ENCODE assay signal across 23 mouse cellular contexts in the genomic region with DNA sequence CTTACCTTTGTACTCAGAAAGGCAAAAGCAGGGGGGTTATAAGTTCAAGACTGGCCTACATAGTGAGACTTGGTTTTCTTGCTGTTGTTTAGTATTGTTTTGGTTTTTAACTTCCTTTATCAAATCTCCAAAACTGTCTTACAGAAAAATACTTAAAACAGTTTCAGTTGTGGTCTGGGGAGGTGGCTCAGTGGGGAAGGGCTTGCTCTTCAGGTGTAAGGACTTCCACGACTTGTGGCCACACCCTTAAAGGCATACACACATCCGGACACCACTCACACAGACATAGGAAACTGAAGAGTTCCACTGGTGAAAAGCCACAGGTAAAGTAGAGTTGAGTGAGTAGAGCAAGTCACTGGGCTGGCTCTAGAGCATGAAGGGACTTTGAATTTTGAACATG.
"Had no signal": no experiment of that assay in that cellular context is flagged by ENCODE, and none has a peak within 500 bp of the region (broad histone marks: within the 10 kb centered on the region; RNA-seq: fewer than 3 reads in every experiment).

No protein-coding gene starts in this region.

- ATAC-seq: liver, embryonic 12.5 days had no signal

- H3K27me3 ChIP-seq: limb, embryonic 13.5 days; liver, embryonic 12.5 days; liver, embryonic 15.5 days; lung, embryonic 15.5 days; neural tube, embryonic 12.5 days; neural tube, embryonic 15.5 days; stomach, embryonic 15.5 days had no signal

- H3K4me1 ChIP-seq: limb, embryonic 10.5 days; limb, embryonic 13.5 days; liver, embryonic 12.5 days; liver, embryonic 15.5 days; lung, embryonic 15.5 days; neural tube, embryonic 12.5 days; neural tube, embryonic 15.5 days; stomach, embryonic 15.5 days had no signal

- H3K27ac ChIP-seq: kidney, postnatal 0 days; left cerebral cortex, adult 2 months; limb, embryonic 10.5 days; limb, embryonic 13.5 days; liver, embryonic 12.5 days; liver, embryonic 15.5 days; lung, embryonic 15.5 days; neural tube, embryonic 12.5 days; neural tube, embryonic 15.5 days; stomach, embryonic 15.5 days had no signal

- H3K9ac ChIP-seq: limb, embryonic 13.5 days; liver, embryonic 12.5 days; liver, embryonic 15.5 days; lung, embryonic 15.5 days; neural tube, embryonic 12.5 days; neural tube, embryonic 15.5 days; stomach, embryonic 15.5 days had no signal

- DNase-seq: kidney, adult 18-20 months; kidney, postnatal 25 days; layer of hippocampus, postnatal 36 days; liver; lung, adult 18-20 months; lung, postnatal 10 days; lung, postnatal 4 days; midbrain, embryonic 14.5 days; retina, postnatal 1 day; right cerebral cortex, postnatal 25 days; spleen, adult 18-20 months; thymus, postnatal 36 days had no signal

- H3K36me3 ChIP-seq: liver, embryonic 12.5 days; liver, embryonic 15.5 days; lung, embryonic 15.5 days; neural tube, embryonic 12.5 days; neural tube, embryonic 15.5 days; stomach, embryonic 15.5 days had no signal

- H3K4me3 ChIP-seq: left cerebral cortex, adult 2 months; limb, embryonic 10.5 days; limb, embryonic 13.5 days; liver, embryonic 12.5 days; liver, embryonic 15.5 days; lung, embryonic 15.5 days; neural tube, embryonic 12.5 days; neural tube, embryonic 15.5 days; stomach, embryonic 15.5 days had no signal

- H3K9me3 ChIP-seq: limb, embryonic 10.5 days; limb, embryonic 13.5 days; liver, embryonic 12.5 days; liver, embryonic 15.5 days; lung, embryonic 15.5 days; neural tube, embryonic 12.5 days; neural tube, embryonic 15.5 days; stomach, embryonic 15.5 days had no signal

- H3K4me2 ChIP-seq: limb, embryonic 13.5 days; liver, embryonic 12.5 days; liver, embryonic 15.5 days; lung, embryonic 15.5 days; midbrain, embryonic 11.5 days; neural tube, embryonic 12.5 days; neural tube, embryonic 15.5 days; stomach, embryonic 15.5 days had no signal
